ENCODE assay signal across 8 mouse cellular contexts in genomic region chr11:97988530-97989096, GRCm38 (mm10). TPM values are rescaled to one million over a fixed set of nuclear protein-coding genes. Genes with fewer than 3 reads are reported as not detected.
DNase-seq lines count a peak whose midpoint lies in the region; ATAC-seq and TF ChIP-seq lines count a peak whose summit lies in the region.

No protein-coding gene starts in this region.

- H3K27me3 ChIP-seq in erythroblast, embryonic 14.5 days (ENCODE audit: control insufficient read depth) = peaks cover 47% of the 10 kb centered on the region
- H3K27me3 ChIP-seq in heart, embryonic 12.5 days (replicated peaks) = peaks cover 49% of the 10 kb centered on the region
- H3K27me3 ChIP-seq in kidney, embryonic 16.5 days (ENCODE audit: insufficient read depth, low read length) = peaks cover 19% of the 10 kb centered on the region
- H3K27me3 ChIP-seq in liver, adult 2 months (ENCODE audit: control insufficient read depth, insufficient read depth, low read length) = peaks cover 3% of the 10 kb centered on the region; the same call in 1 of the 2 replicates

- peak; percentile 71 for ATAC-seq in CD4-positive, CD25-positive, alpha-beta regulatory T cell, adult 4 months
- peak; percentile 89 for ATAC-seq in heart, embryonic 12.5 days (ENCODE audit: insufficient number of reproducible peaks, low FRiP score)
- ATAC-seq in kidney, embryonic 16.5 days (ENCODE audit: low FRiP score, low TSS enrichment) = peak; percentile 85
- peak; percentile 45 for ATAC-seq in monocyte, adult 5-6 weeks (replicated peaks; ENCODE audit: insufficient number of reproducible peaks, low FRiP score, low TSS enrichment, poor library complexity, severe bottlenecking)

- H3K79me2 ChIP-seq in liver, adult 2 months (ENCODE audit: control insufficient read depth, insufficient read depth, low read length) = no peaks in the 10 kb centered on the region

- no peak for TF ChIP-seq POLR2A in liver, adult 2 months (IDR thresholded peaks at IDR 0.05; ENCODE audit: extremely low read depth, insufficient read depth, low read length)

- DNase-seq in brain, embryonic 18.5 days (ENCODE audit: low read depth, low spot score) = peak; percentile 76
- DNase-seq in liver, adult 2 months (ENCODE audit: extremely low read depth, low read depth, low spot score) = peak; percentile 92
- peak; percentile 89 to 91 for DNase-seq in spleen, postnatal 36 days (ENCODE audit: low spot score in 2 of 2)

- H3K9me3 ChIP-seq in erythroblast, embryonic 14.5 days (ENCODE audit: control insufficient read depth, low read length) = 0 out of 2 replicates have a peak, but pooled peaks cover 2% of the 10 kb centered on the region
- no peaks in the 10 kb centered on the region for H3K9me3 ChIP-seq in heart, embryonic 12.5 days (replicated peaks)
- H3K9me3 ChIP-seq in kidney, embryonic 16.5 days (ENCODE audit: low read length) = no peaks in the 10 kb centered on the region

- H3K4me1 ChIP-seq in erythroblast, embryonic 14.5 days (ENCODE audit: control insufficient read depth) = peaks cover 43% of the 10 kb centered on the region
- H3K4me1 ChIP-seq in heart, embryonic 12.5 days (replicated peaks) = peaks cover 30% of the 10 kb centered on the region
- peaks cover 18% of the 10 kb centered on the region for H3K4me1 ChIP-seq in kidney, embryonic 16.5 days (ENCODE audit: insufficient read depth, low read length)
- H3K4me1 ChIP-seq in liver, adult 2 months (ENCODE audit: control insufficient read depth, insufficient read depth, low read length) = no peaks in the 10 kb centered on the region

- H3K27ac ChIP-seq in heart, embryonic 12.5 days (ENCODE audit: poor library complexity, severe bottlenecking) = peak overlapping the region; percentile 86
- peak overlapping the region; percentile 89 for H3K27ac ChIP-seq in kidney, embryonic 16.5 days (ENCODE audit: low read length)
- H3K27ac ChIP-seq in liver, adult 2 months (replicated peaks; ENCODE audit: insufficient read depth, low read depth, low read length) = peak overlapping the region; percentile 77

- no peaks in the 10 kb centered on the region for H3K36me3 ChIP-seq in erythroblast, embryonic 14.5 days (ENCODE audit: control insufficient read depth)
- H3K36me3 ChIP-seq in heart, embryonic 12.5 days = no peaks in the 10 kb centered on the region
- no peaks in the 10 kb centered on the region for H3K36me3 ChIP-seq in kidney, embryonic 16.5 days (ENCODE audit: insufficient read depth, low read length)
- H3K36me3 ChIP-seq in liver, adult 2 months (ENCODE audit: control insufficient read depth, insufficient read depth, low read length) = no peaks in the 10 kb centered on the region

- H3K4me3 ChIP-seq in erythroblast, embryonic 14.5 days (replicated peaks) = peak overlapping the region; percentile 69
- peak overlapping the region; percentile 90 for H3K4me3 ChIP-seq in heart, embryonic 12.5 days
- H3K4me3 ChIP-seq in kidney, embryonic 16.5 days (ENCODE audit: low read length) = peak overlapping the region; percentile 86
- H3K4me3 ChIP-seq in liver, adult 2 months (ENCODE audit: insufficient read depth, low read depth, low read length) = peak overlapping the region; percentile 85

- WGBS in heart, embryonic 12.5 days = under 1% methylated on average over 26 of the region's 26 CpGs
- WGBS in kidney, embryonic 16.5 days = under 1% methylated on average over 26 of the region's 26 CpGs
- WGBS in liver, adult 2 months = under 1% methylated on average over 26 of the region's 26 CpGs

- H3K9ac ChIP-seq in heart, embryonic 12.5 days = peak overlapping the region; percentile 85
- H3K9ac ChIP-seq in kidney, embryonic 16.5 days (replicated peaks; ENCODE audit: low read length) = peak overlapping the region; percentile 84
- peak overlapping the region; percentile 89 for H3K9ac ChIP-seq in liver, adult 2 months (ENCODE audit: low read depth, low read length)

- TF ChIP-seq CTCF in liver, adult 2 months (IDR thresholded peaks at IDR 0.05; ENCODE audit: low read depth, low read length) = no peak

- peak overlapping the region; percentile 95 for H3K4me2 ChIP-seq in heart, embryonic 12.5 days
- peak overlapping the region; percentile 60 for H3K4me2 ChIP-seq in kidney, embryonic 16.5 days (replicated peaks; ENCODE audit: low read depth, low read length)

RNA-seq across cellular contexts. Expression of gene Plxdc1, which starts 2.4 kb away (rescaled TPM):
- 1 to 10 TPM; 1.8 to 3.7 TPM for polyA plus RNA-seq in CD4-positive, CD25-positive, alpha-beta regulatory T cell, adult 4 months (2017; shearing (Covaris generic))
- polyA plus RNA-seq in erythroblast, embryonic 14.5 days (2012) = 0.02 TPM in 2 replicates
- 0.31 TPM in 1 of 2 replicates, not detected in the other for polyA plus RNA-seq in heart, embryonic 12.5 days (2016; fragmentation: Nextera tagmentation; extraction: Ambion mirVana)
- polyA plus RNA-seq in kidney, embryonic 16.5 days (2015; fragmentation: Nextera tagmentation; extraction: Ambion mirVana) = 1.8 and 2.3 TPM in 2 replicates
- 0.28 and 0.47 TPM in 2 replicates for total RNA-seq in liver, adult 2 months (2014; rRNA removed)
- polyA plus RNA-seq in liver, adult 2 months (2012; rRNA removed) = 0.58 and 1.2 TPM in 2 replicates
- 1.6 to 2.8 TPM (median 2.4 TPM) in 3 replicates for total RNA-seq in monocyte, adult 5-6 weeks (2017)

RNA-seq across cellular contexts. Expression of gene Arl5c, which starts 7.4 kb away (rescaled TPM):
- polyA plus RNA-seq in CD4-positive, CD25-positive, alpha-beta regulatory T cell, adult 4 months (2017; shearing (Covaris generic)) = 100 to 1,000 TPM in 1 of 2 experiments, 10 to 100 TPM in 1; 89.8 to 124 TPM
- not detected in 2 replicates for polyA plus RNA-seq in erythroblast, embryonic 14.5 days (2012)
- polyA plus RNA-seq in heart, embryonic 12.5 days (2016; fragmentation: Nextera tagmentation; extraction: Ambion mirVana) = 3.4 and 3.9 TPM in 2 replicates
- 7.3 and 7.4 TPM in 2 replicates for polyA plus RNA-seq in kidney, embryonic 16.5 days (2015; fragmentation: Nextera tagmentation; extraction: Ambion mirVana)
- total RNA-seq in liver, adult 2 months (2014; rRNA removed) = 0.20 and 0.37 TPM in 2 replicates
- 0.44 and 0.55 TPM in 2 replicates for polyA plus RNA-seq in liver, adult 2 months (2012; rRNA removed)
- 67.7 to 97.0 TPM (median 83.6 TPM) in 3 replicates for total RNA-seq in monocyte, adult 5-6 weeks (2017)

RNA-seq across cellular contexts. Expression of gene Cacnb1, which starts 34.2 kb away (rescaled TPM):
- polyA plus RNA-seq in CD4-positive, CD25-positive, alpha-beta regulatory T cell, adult 4 months (2017; shearing (Covaris generic)) = 1 to 10 TPM; 1.8 to 2.4 TPM
- polyA plus RNA-seq in erythroblast, embryonic 14.5 days (2012) = 0.03 TPM in 1 of 2 replicates, not detected in the other
- polyA plus RNA-seq in heart, embryonic 12.5 days (2016; fragmentation: Nextera tagmentation; extraction: Ambion mirVana) = 6.1 and 8.5 TPM in 2 replicates
- 12.8 TPM in 2 replicates for polyA plus RNA-seq in kidney, embryonic 16.5 days (2015; fragmentation: Nextera tagmentation; extraction: Ambion mirVana)
- 0.37 and 0.54 TPM in 2 replicates for total RNA-seq in liver, adult 2 months (2014; rRNA removed)
- 0.81 and 0.84 TPM in 2 replicates for polyA plus RNA-seq in liver, adult 2 months (2012; rRNA removed)
- 1.6 to 3.5 TPM (median 3.3 TPM) in 3 replicates for total RNA-seq in monocyte, adult 5-6 weeks (2017)

RNA-seq across cellular contexts. Expression of gene Rpl19, which starts 37.9 kb away (rescaled TPM):
- polyA plus RNA-seq in CD4-positive, CD25-positive, alpha-beta regulatory T cell, adult 4 months (2017; shearing (Covaris generic)) = 1,000 to 10,000 TPM; 3,157 to 3,173 TPM
- 204 and 241 TPM in 2 replicates for polyA plus RNA-seq in erythroblast, embryonic 14.5 days (2012)
- 654 and 675 TPM in 2 replicates for polyA plus RNA-seq in heart, embryonic 12.5 days (2016; fragmentation: Nextera tagmentation; extraction: Ambion mirVana)
- 950 and 1,086 TPM in 2 replicates for polyA plus RNA-seq in kidney, embryonic 16.5 days (2015; fragmentation: Nextera tagmentation; extraction: Ambion mirVana)
- total RNA-seq in liver, adult 2 months (2014; rRNA removed) = 606 and 614 TPM in 2 replicates
- polyA plus RNA-seq in liver, adult 2 months (2012; rRNA removed) = 224 and 235 TPM in 2 replicates
- 1,171 to 1,260 TPM (median 1,185 TPM) in 3 replicates for total RNA-seq in monocyte, adult 5-6 weeks (2017)

Comparison
In these comparisons a context has a peak if more than half of its experiments do, and no peak if none do; other contexts are left out.
1. Peak in every context shown above with its lines: DNase-seq, ATAC-seq, H3K4me3 ChIP-seq and H3K27ac ChIP-seq.
2. RNA of gene Arl5c, which starts 7.4 kb away (polyA plus RNA-seq): 89.8 to 124 TPM in CD4-positive, CD25-positive, alpha-beta regulatory T cell, adult 4 months; 7.3 to 7.4 TPM in kidney, embryonic 16.5 days, 3.4 to 3.9 TPM in heart, embryonic 12.5 days, 0.44 to 0.55 TPM in liver, adult 2 months and not detected in erythroblast, embryonic 14.5 days; every median in the first group is over 10 times any median in the second.